Comparison of ENCODE assay signal across 10 mouse cellular contexts in the genomic region with DNA sequence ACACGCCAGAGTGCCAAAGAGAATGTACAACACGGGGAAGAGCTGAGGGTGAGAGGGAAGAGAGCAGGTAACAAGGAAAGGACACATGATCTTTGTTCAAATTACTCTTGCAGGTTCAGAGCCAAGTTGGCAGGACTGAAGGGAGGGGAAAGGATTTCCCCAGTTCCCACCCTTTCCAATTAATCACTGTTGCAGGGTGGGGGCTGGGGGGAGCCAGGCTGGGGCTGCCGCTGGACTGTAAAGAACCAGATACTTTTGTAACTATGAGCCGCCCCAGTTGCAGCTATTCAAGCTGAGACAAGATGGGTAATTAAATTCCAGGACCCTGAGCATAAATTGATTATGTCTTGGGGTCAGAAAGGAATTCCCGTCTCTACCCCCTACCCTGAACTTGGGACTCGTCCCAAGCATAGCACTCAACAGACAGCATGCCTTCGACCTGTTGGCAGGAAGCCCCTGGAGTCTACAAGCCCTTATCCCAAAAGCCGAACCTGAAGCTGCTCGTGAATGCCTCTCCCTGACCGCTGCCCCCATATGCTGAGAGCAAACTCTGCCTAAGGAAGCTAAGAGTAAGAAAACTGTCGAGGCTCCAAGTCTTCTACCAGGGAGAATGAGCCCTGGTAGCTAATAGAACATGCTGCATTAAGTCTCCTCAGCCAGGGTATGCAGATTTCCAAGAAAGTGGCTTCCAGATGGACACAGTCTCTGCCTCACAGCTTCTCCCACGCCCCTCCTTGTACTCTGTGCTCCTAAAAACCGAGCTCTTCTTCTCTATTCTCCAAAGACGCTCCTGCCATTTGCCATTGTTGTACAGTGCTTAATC.
DNase-seq lines count a peak whose midpoint lies in the region; ATAC-seq and TF ChIP-seq lines count a peak whose summit lies in the region.
"Had no signal": no experiment of that assay in that cellular context is flagged by ENCODE, and none has a peak within 500 bp of the region (broad histone marks: within the 10 kb centered on the region; RNA-seq: fewer than 3 reads in every experiment).

No protein-coding gene starts in this region.

- no peak for TF ChIP-seq POLR2A in cerebellum, adult 2 months (IDR thresholded peaks at IDR 0.05; ENCODE audit: borderline replicate concordance, insufficient read depth, low read length)

- 0 out of 2 replicates have a peak overlapping the region, but pooled peaks have one; percentile 12 for H3K4me2 ChIP-seq in lung, postnatal 0 days (replicated peaks; ENCODE audit: low read depth, low read length)

- ATAC-seq in lung, postnatal 0 days = peak; percentile 62; the same call in 1 of the 2 replicates

- no peak overlapping the region for H3K9ac ChIP-seq in lung, postnatal 0 days (replicated peaks; ENCODE audit: low read depth)

- no peaks in the 10 kb centered on the region for H3K36me3 ChIP-seq in lung, postnatal 0 days (ENCODE audit: insufficient read depth, low read length)

- no peaks in the 10 kb centered on the region for H3K9me3 ChIP-seq in lung, postnatal 0 days (ENCODE audit: low read length)

- H3K27ac ChIP-seq in lung, postnatal 0 days (ENCODE audit: low read length) = no peak overlapping the region
- H3K27ac ChIP-seq in cerebellum, adult 2 months (ENCODE audit: insufficient read depth, low read length) = no peak overlapping the region

- TF ChIP-seq CTCF in lung, postnatal 0 days (IDR thresholded peaks at IDR 0.05) = no peak
- TF ChIP-seq CTCF in cerebellum, adult 2 months (IDR thresholded peaks at IDR 0.05; ENCODE audit: borderline replicate concordance, insufficient read depth, low read depth, low read length) = no peak

- intact Hi-C loops in heart, postnatal 36 days (cut with DNase I) = no loop called here

- no peaks in the 10 kb centered on the region for H3K27me3 ChIP-seq in lung, postnatal 0 days (replicated peaks; ENCODE audit: insufficient read depth, low read length)
- no peaks in the 10 kb centered on the region; the same call in 1 of the 2 replicates for H3K27me3 ChIP-seq in cerebellum, adult 2 months (ENCODE audit: control insufficient read depth, insufficient read depth, low read length)
- H3K27me3 ChIP-seq: CH12.LX had no signal

- H3K4me3 ChIP-seq in lung, postnatal 0 days (ENCODE audit: low read depth, low read length) = no peak overlapping the region
- no peak overlapping the region for H3K4me3 ChIP-seq in cerebellum, adult 2 months (replicated peaks; ENCODE audit: insufficient read depth, low read depth, low read length)

- no peak for TF ChIP-seq EP300 in lung, postnatal 0 days (IDR thresholded peaks at IDR 0.05)

- DNase-seq in frontal cortex, postnatal 36 days (ENCODE audit: low spot score in 2 of 2) = peak; percentile 16 to 25
- no peak for DNase-seq in frontal cortex, postnatal 10 days (ENCODE audit: low spot score in 2 of 2)
- DNase-seq in brain, adult 2 months (ENCODE audit: low read depth, low spot score) = peak; percentile 58
- peak; percentile 8 to 19 for DNase-seq in heart, postnatal 36 days
- DNase-seq in lung, postnatal 0 days (ENCODE audit: low spot score) = no peak
- no peak for DNase-seq in ovary, adult 18-20 months (ENCODE audit: low spot score)
- no peak for DNase-seq in cerebellum, adult 2 months
- DNase-seq in gastrocnemius, adult 18-20 months (ENCODE audit: low spot score) = no peak
- DNase-seq: cerebellum, adult 18-20 months had no signal

- WGBS in lung, postnatal 0 days = 33% methylated on average over 14 of the region's 14 CpGs
- 13% methylated on average over 14 of the region's 14 CpGs for WGBS in cerebellum, adult 2 months

- no peaks in the 10 kb centered on the region for H3K4me1 ChIP-seq in lung, postnatal 0 days (ENCODE audit: insufficient read depth, low read depth, low read length)
- no peaks in the 10 kb centered on the region for H3K4me1 ChIP-seq in cerebellum, adult 2 months (ENCODE audit: control insufficient read depth, insufficient read depth, low read length)

Comparison
In these comparisons a context has a peak if more than half of its experiments do, and no peak if none do; other contexts are left out.
1. DNase-seq: peak in frontal cortex, postnatal 36 days (2 of 2), brain, adult 2 months (single experiment) and heart, postnatal 36 days (2 of 2); none in frontal cortex, postnatal 10 days (0 of 2), lung, postnatal 0 days (single experiment), ovary, adult 18-20 months (single experiment), cerebellum, adult 2 months (0 of 2) and gastrocnemius, adult 18-20 months (single experiment).